Mouse (Mus musculus) adrenal gland, postnatal 4 days (tissue): ENCODE results near the gene Phex. TPM values are rescaled to one million over a fixed set of nuclear protein-coding genes. Genes with fewer than 3 reads are reported as not detected.
A peak's percentile ranks its signal among the peaks of the same experiment; 100 is the strongest.

Experiments
- DNase-seq, 2 experiments: peaks; one replicate each; pipeline ENCODE4 v3.0.0; 2021 to 2022; ENCODE audit warnings: low spot score in 2 of 2, mixed read lengths in 2 of 2
- long read RNA-seq, 2 experiments: library from polyadenylated mRNA; stranded (forward); transcript quantifications; one replicate each; pipeline ENCODE4 v2.0.0; 2021
- total RNA-seq, 2 experiments: library from RNA; stranded (reverse); gene quantifications; 2 replicates each; pipeline ENCODE4 v1.2.3; 2021

Gene Phex
- total RNA-seq: under 1 TPM; 0.59 to 0.70 TPM
- long read RNA-seq, experiment 1, partial matches to known transcripts: 0 of 4 reads
- long read RNA-seq, experiment 1, other reads (novel, unspliced or antisense): 4 of 4 reads
- long read RNA-seq, experiment 2, partial matches to known transcripts: 0 of 4 reads
- long read RNA-seq, experiment 2, other reads (novel, unspliced or antisense): 4 of 4 reads

- DNase-seq: no peak
Observed at GRCm38 (mm10) chrX:157415212-157415611, at the start of gene Phex. TSS of gene Phex (minus strand) at chrX:157415312.

GRCm38 (mm10) chrX:157462716-157463115 lies 47.6 kb upstream of the Phex start:
- DNase-seq: no peak

GRCm38 (mm10) chrX:157454430-157454829 lies 39.3 kb upstream of the Phex start:
- DNase-seq: peak in 1 of 2 experiments; percentile 3

- DNase-seq: no peak
Observed at GRCm38 (mm10) chrX:157449000-157449399, 33.9 kb upstream of the Phex start.

GRCm38 (mm10) chrX:157447431-157447830 lies 32.3 kb upstream of the Phex start:
- no peak for DNase-seq

- no peak for DNase-seq
Observed at GRCm38 (mm10) chrX:157434768-157435167, 19.7 kb upstream of the Phex start.

- no peak for DNase-seq
Observed at GRCm38 (mm10) chrX:157419451-157419850, 4.3 kb upstream of the Phex start.

GRCm38 (mm10) chrX:157404919-157405318 lies 10.2 kb downstream of the Phex start:
- no peak for DNase-seq

- no peak for DNase-seq
Observed at GRCm38 (mm10) chrX:157391241-157391640, 23.9 kb downstream of the Phex start.

- DNase-seq: no peak
Observed at GRCm38 (mm10) chrX:157390102-157390501, 25.0 kb downstream of the Phex start.

- no peak for DNase-seq
Observed at GRCm38 (mm10) chrX:157388419-157388818, 26.7 kb downstream of the Phex start.

- no peak for DNase-seq
Observed at GRCm38 (mm10) chrX:157387025-157387424, 28.1 kb downstream of the Phex start.

GRCm38 (mm10) chrX:157378822-157379221 lies 36.3 kb downstream of the Phex start:
- peak in 1 of 2 experiments; percentile 2 for DNase-seq

- DNase-seq: no peak
Observed at GRCm38 (mm10) chrX:157377456-157377855, 37.7 kb downstream of the Phex start.

GRCm38 (mm10) chrX:157373873-157374272 lies 41.2 kb downstream of the Phex start:
- DNase-seq: no peak

GRCm38 (mm10) chrX:157369166-157369565 lies 45.9 kb downstream of the Phex start:
- DNase-seq: no peak

GRCm38 (mm10) chrX:157355521-157355920 lies 59.6 kb downstream of the Phex start:
- no peak for DNase-seq

GRCm38 (mm10) chrX:157346201-157346600 lies 68.9 kb downstream of the Phex start:
- no peak for DNase-seq

- DNase-seq: no peak
Observed at GRCm38 (mm10) chrX:157334726-157335125, 80.4 kb downstream of the Phex start.

GRCm38 (mm10) chrX:157329821-157330220 lies 85.3 kb downstream of the Phex start:
- DNase-seq: no peak

GRCm38 (mm10) chrX:157328396-157328795 lies 86.7 kb downstream of the Phex start:
- DNase-seq: no peak

- DNase-seq: no peak
Observed at GRCm38 (mm10) chrX:157327756-157328155, 87.4 kb downstream of the Phex start.

- no peak for DNase-seq
Observed at GRCm38 (mm10) chrX:157324396-157324795, 90.7 kb downstream of the Phex start.

GRCm38 (mm10) chrX:157310331-157310730 lies 104.8 kb downstream of the Phex start:
- DNase-seq: no peak
